Mouse (Mus musculus): ENCODE results near the gene Lexm. TPM values are rescaled to one million over a fixed set of nuclear protein-coding genes. Genes with fewer than 3 reads are reported as not detected.

Lexm gene
- total and polyA plus RNA-seq, 2 experiments from 2014 or later, result not detected

GRCm38 (mm10) chr4:106550516-106551166, 66.4 kb downstream of the Lexm start:
- no peak for TF ChIP-seq CTCF (IDR thresholded peaks at IDR 0.05; ENCODE audit: low read depth)
- H3K36me3 ChIP-seq (ENCODE audit: insufficient read depth, low read length), result no peaks in the 10 kb centered on the region
- H3K27me3 ChIP-seq (ENCODE audit: insufficient read depth, low read length), result no peaks in the 10 kb centered on the region
- no peak overlapping the region for H3K9ac ChIP-seq (replicated peaks; ENCODE audit: low read length)
- no peaks in the 10 kb centered on the region for H3K9me3 ChIP-seq (ENCODE audit: low read length)
- H3K4me2 ChIP-seq (ENCODE audit: low read depth, low read length), result no peak overlapping the region
- ATAC-seq (no peak), DNase-seq (ENCODE audit: low spot score) (no peak)
- H3K4me1 ChIP-seq (ENCODE audit: insufficient read depth, low read length), result no peaks in the 10 kb centered on the region
- 59% methylated on average over 8 of the region's 8 CpGs for WGBS
- H3K27ac ChIP-seq, result no peak overlapping the region
- no peak overlapping the region for H3K4me3 ChIP-seq (ENCODE audit: low read length)

DNA sequence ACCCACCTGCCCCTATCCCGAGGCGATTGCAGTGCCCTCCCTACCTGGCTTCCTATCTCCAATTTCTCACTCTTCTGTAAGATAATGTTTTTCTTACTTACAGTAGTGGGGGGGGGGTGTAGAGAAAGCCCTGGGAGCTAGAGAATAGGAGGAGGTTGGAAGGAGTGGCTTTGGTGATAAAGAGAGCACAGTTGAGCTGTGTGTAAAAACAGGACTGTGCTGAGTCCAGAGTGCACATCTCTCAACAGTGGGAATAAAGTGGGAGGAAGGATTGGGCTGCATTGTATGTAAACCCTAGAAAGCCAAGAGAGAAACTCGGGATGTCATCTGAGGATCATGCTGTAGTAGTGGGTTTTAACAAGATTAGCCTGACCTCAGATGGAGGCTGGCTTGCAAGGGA, 68.9 kb downstream of the Lexm start:
- Histone ChIP-seq H3K27me3 (ENCODE audit: insufficient read depth, low read length) (no peaks in the 10 kb centered on the region), H3K9me3 (ENCODE audit: low read length) (no peaks in the 10 kb centered on the region), H3K9ac (replicated peaks; ENCODE audit: low read length) (no peak overlapping the region), H3K4me1 (ENCODE audit: insufficient read depth, low read length) (no peaks in the 10 kb centered on the region), H3K4me3 (ENCODE audit: low read length) (no peak overlapping the region), H3K36me3 (ENCODE audit: insufficient read depth, low read length) (no peaks in the 10 kb centered on the region), H3K27ac (no peak overlapping the region), H3K4me2 (ENCODE audit: low read depth, low read length) (no peak overlapping the region)
- 88% methylated on average over 3 of the region's 3 CpGs for WGBS
- TF ChIP-seq CTCF (IDR thresholded peaks at IDR 0.05; ENCODE audit: low read depth), result no peak
- DNase-seq (ENCODE audit: low spot score) (no peak), ATAC-seq (no peak)

DNA sequence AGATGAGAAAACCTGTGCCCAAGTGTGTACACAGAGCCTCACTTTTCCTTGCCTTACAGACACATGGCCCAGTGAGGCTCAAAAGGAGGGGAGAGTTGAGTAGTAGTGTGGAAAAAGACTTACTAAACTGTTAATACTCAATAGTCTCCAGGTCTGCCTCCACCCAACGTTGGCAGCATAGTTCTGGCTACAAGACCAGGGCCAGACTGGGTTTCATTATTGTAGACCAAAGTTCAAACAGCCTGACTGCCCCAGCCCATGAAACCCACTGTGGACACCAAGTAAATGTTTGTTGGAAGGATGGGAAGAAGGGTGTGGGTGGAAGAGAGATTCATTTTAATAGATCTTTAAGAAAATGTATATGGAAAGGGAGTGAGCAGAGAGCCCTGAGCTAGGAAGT, 70.1 kb downstream of the Lexm start:
- ATAC-seq (no peak), DNase-seq (ENCODE audit: low spot score) (no peak)
- H3K27me3 ChIP-seq (ENCODE audit: insufficient read depth, low read length), result no peaks in the 10 kb centered on the region
- no peaks in the 10 kb centered on the region for H3K36me3 ChIP-seq (ENCODE audit: insufficient read depth, low read length)
- H3K9me3 ChIP-seq (ENCODE audit: low read length), result no peaks in the 10 kb centered on the region
- H3K27ac ChIP-seq, result no peak overlapping the region
- H3K4me1 ChIP-seq (ENCODE audit: insufficient read depth, low read length), result no peaks in the 10 kb centered on the region
- no peak overlapping the region for H3K4me3 ChIP-seq (ENCODE audit: low read length)
- H3K4me2 ChIP-seq (ENCODE audit: low read depth, low read length), result no peak overlapping the region
- WGBS, result 67% methylated on average over 1 of the region's 1 CpGs
- no peak for TF ChIP-seq CTCF (IDR thresholded peaks at IDR 0.05; ENCODE audit: low read depth)
- no peak overlapping the region for H3K9ac ChIP-seq (replicated peaks; ENCODE audit: low read length)

DNA sequence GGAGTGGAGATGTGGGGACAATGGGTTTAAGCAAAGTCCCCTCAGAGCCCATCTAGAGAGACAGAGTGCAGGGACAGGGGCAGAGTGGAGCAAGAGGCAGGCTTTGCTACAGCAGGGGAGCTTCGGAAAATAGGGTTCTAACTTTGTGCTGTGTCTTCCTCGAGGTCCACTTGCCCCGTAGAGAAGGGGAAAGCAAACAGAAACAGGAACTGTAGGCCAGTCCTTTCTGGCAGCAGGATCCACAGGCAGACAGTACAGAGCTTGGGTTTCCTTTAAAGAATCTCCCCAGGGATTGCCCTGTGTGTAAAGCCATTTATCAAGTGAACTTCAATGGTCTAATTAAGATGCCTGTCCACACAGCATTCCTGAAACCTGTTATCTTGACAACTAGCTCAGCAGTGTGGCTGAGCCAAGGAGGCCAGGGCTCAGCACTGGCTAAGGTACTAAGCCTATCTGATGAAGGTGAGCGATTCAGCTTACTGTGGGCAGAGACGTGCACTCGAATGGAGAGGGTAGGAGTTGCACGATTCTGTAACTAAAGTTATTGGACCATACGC, 71.1 kb downstream of the Lexm start:
- 57% methylated on average over 8 of the region's 8 CpGs for WGBS
- no peak overlapping the region for H3K4me2 ChIP-seq (ENCODE audit: low read depth, low read length)
- no peaks in the 10 kb centered on the region for H3K36me3 ChIP-seq (ENCODE audit: insufficient read depth, low read length)
- H3K27me3 ChIP-seq (ENCODE audit: insufficient read depth, low read length), result no peaks in the 10 kb centered on the region
- ATAC-seq, result no peak
- H3K4me1 ChIP-seq (ENCODE audit: insufficient read depth, low read length), result no peaks in the 10 kb centered on the region
- DNase-seq (ENCODE audit: low spot score), result peak; percentile 14
- no peaks in the 10 kb centered on the region for H3K9me3 ChIP-seq (ENCODE audit: low read length)
- no peak for TF ChIP-seq CTCF (IDR thresholded peaks at IDR 0.05; ENCODE audit: low read depth)
- H3K9ac ChIP-seq (replicated peaks; ENCODE audit: low read length), result no peak overlapping the region
- no peak overlapping the region for H3K27ac ChIP-seq
- no peak overlapping the region for H3K4me3 ChIP-seq (ENCODE audit: low read length)

- 81% methylated on average over 2 of the region's 2 CpGs for WGBS
Measured at GRCm38 (mm10) chr4:106542211-106542610, 74.8 kb downstream of the Lexm start.

DNA sequence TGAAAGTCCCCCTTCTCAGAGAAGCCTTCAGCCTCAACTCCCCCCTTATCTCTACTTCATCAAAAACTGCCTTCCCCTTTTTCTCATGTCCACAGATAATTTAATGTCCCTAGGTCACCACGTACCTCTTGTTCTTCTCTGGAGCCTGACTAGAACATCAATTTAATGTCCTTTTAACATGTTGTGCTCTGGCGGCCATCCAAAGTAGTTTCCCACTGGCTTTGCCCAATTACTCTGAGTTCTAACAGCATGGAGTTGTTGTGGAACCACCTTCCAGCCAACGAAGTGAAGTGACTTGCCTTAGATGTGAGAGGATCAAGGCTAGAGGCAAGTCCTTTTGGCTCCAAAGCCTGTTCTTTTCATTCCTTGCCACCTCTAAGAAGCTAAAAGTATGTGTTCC, 75.5 kb downstream of the Lexm start:
- Histone ChIP-seq H3K27me3 (ENCODE audit: insufficient read depth, low read length) (no peaks in the 10 kb centered on the region), H3K4me1 (ENCODE audit: insufficient read depth, low read length) (no peaks in the 10 kb centered on the region)
- no peak for TF ChIP-seq CTCF (IDR thresholded peaks at IDR 0.05; ENCODE audit: low read depth)

More at GRCm38 (mm10) chr4:106542211-106542610, 74.8 kb downstream of the Lexm start:
- no peak for TF ChIP-seq CTCF (IDR thresholded peaks at IDR 0.05; ENCODE audit: low read depth)
- Histone ChIP-seq H3K27ac (no peak overlapping the region), H3K4me1 (ENCODE audit: insufficient read depth, low read length) (no peaks in the 10 kb centered on the region), H3K36me3 (ENCODE audit: insufficient read depth, low read length) (no peaks in the 10 kb centered on the region), H3K9ac (replicated peaks; ENCODE audit: low read length) (no peak overlapping the region), H3K4me3 (ENCODE audit: low read length) (no peak overlapping the region), H3K9me3 (ENCODE audit: low read length) (no peaks in the 10 kb centered on the region), H3K27me3 (ENCODE audit: insufficient read depth, low read length) (no peaks in the 10 kb centered on the region), H3K4me2 (ENCODE audit: low read depth, low read length) (no peak overlapping the region)
- ATAC-seq (no peak), DNase-seq (ENCODE audit: low spot score) (no peak)

More for the DNA sequence above, 75.5 kb downstream of the Lexm start:
- H3K9me3 ChIP-seq (ENCODE audit: low read length), result no peaks in the 10 kb centered on the region
- H3K9ac ChIP-seq (replicated peaks; ENCODE audit: low read length), result no peak overlapping the region
- ATAC-seq (no peak), DNase-seq (ENCODE audit: low spot score) (no peak)
- H3K27ac ChIP-seq, result no peak overlapping the region
- H3K4me2 ChIP-seq (ENCODE audit: low read depth, low read length), result no peak overlapping the region
- 43% methylated on average over 3 of the region's 3 CpGs for WGBS
- H3K36me3 ChIP-seq (ENCODE audit: insufficient read depth, low read length), result no peaks in the 10 kb centered on the region
- H3K4me3 ChIP-seq (ENCODE audit: low read length), result no peak overlapping the region

Other genes with a start within 250 kb of the Lexm start
- gene Pcsk9, start 152.9 kb downstream of the Lexm start, total RNA-seq (2014; rRNA removed), result 38.8 and 48.7 TPM in 2 replicates
- 18.8 and 20.3 TPM in 2 replicates for gene Pcsk9, start 152.9 kb downstream of the Lexm start, polyA plus RNA-seq (2015; fragmentation: Nextera tagmentation; extraction: Ambion mirVana)
- gene Bsnd, start 125.0 kb downstream of the Lexm start, total RNA-seq (2014; rRNA removed), result not detected in 2 replicates
- not detected in 2 replicates for gene Bsnd, start 125.0 kb downstream of the Lexm start, polyA plus RNA-seq (2015; fragmentation: Nextera tagmentation; extraction: Ambion mirVana)
- 126 and 127 TPM in 2 replicates for gene Dhcr24, start 56.2 kb downstream of the Lexm start, total RNA-seq (2014; rRNA removed)
- gene Dhcr24, start 56.2 kb downstream of the Lexm start, polyA plus RNA-seq (2015; fragmentation: Nextera tagmentation; extraction: Ambion mirVana), result 7.5 and 8.7 TPM in 2 replicates
- 0.89 and 1.0 TPM in 2 replicates for gene Ttc22, start 5.2 kb upstream of the Lexm start, total RNA-seq (2014; rRNA removed)
- 1.8 and 2.3 TPM in 2 replicates for gene Ttc22, start 5.2 kb upstream of the Lexm start, polyA plus RNA-seq (2015; fragmentation: Nextera tagmentation; extraction: Ambion mirVana)
- 8.4 and 12.1 TPM in 2 replicates for gene Pars2, start 33.8 kb upstream of the Lexm start, total RNA-seq (2014; rRNA removed)
- 7.4 and 9.1 TPM in 2 replicates for gene Pars2, start 33.8 kb upstream of the Lexm start, polyA plus RNA-seq (2015; fragmentation: Nextera tagmentation; extraction: Ambion mirVana)
- 106 and 118 TPM in 2 replicates for gene Ttc4, start 61.7 kb upstream of the Lexm start, total RNA-seq (2014; rRNA removed)
- gene Ttc4, start 61.7 kb upstream of the Lexm start, polyA plus RNA-seq (2015; fragmentation: Nextera tagmentation; extraction: Ambion mirVana), result 83.0 and 84.0 TPM in 2 replicates
- 0.68 and 0.99 TPM in 2 replicates for gene Mroh7, start 113.7 kb upstream of the Lexm start, total RNA-seq (2014; rRNA removed)
- 0.59 and 0.98 TPM in 2 replicates for gene Mroh7, start 113.7 kb upstream of the Lexm start, polyA plus RNA-seq (2015; fragmentation: Nextera tagmentation; extraction: Ambion mirVana)
- not detected in 2 replicates for gene Fam151a, start 116.6 kb upstream of the Lexm start, total RNA-seq (2014; rRNA removed)
- gene Fam151a, start 116.6 kb upstream of the Lexm start, polyA plus RNA-seq (2015; fragmentation: Nextera tagmentation; extraction: Ambion mirVana), result not detected in 2 replicates
- gene Acot11, start 187.8 kb upstream of the Lexm start, total RNA-seq (2014; rRNA removed), result 11.1 and 12.2 TPM in 2 replicates
- gene Acot11, start 187.8 kb upstream of the Lexm start, polyA plus RNA-seq (2015; fragmentation: Nextera tagmentation; extraction: Ambion mirVana), result 2.0 and 2.7 TPM in 2 replicates